Mouse (Mus musculus) MEL (cell line): ENCODE results near the gene Agrn.

Experiments used
- CHD2 ChIP-seq: IDR thresholded peaks from 2 replicates; pipeline ENCODE4 v1.6.1; 2011; ENCODE audit warnings: low read length, improper control_type of control experiment
- CTCF ChIP-seq, 3 experiments: IDR thresholded peaks in 2 of 3; conservative IDR thresholded peaks in 1 of 3; 2 replicates each; pipeline ENCODE4 v1.5.1; 2011 to 2012; ENCODE audit warnings: low read length in 3 of 3, low read depth in 2 of 3, mild to moderate bottlenecking in 2 of 3, improper control_type of control experiment in 1 of 3, inconsistent platforms in 1 of 3, mixed read lengths in 1 of 3, moderate library complexity in 1 of 3; ENCODE audit not compliant: control insufficient read depth in 1 of 3, insufficient read depth in 1 of 3, poor library complexity in 1 of 3, severe bottlenecking in 1 of 3
- E2F4 ChIP-seq: IDR thresholded peaks from 2 replicates; pipeline ENCODE4 v1.6.1; 2011; ENCODE audit warnings: low read depth, low read length, improper control_type of control experiment, borderline replicate concordance
- EP300 ChIP-seq, 2 experiments: IDR thresholded peaks; 2 replicates each; pipeline ENCODE4 v1.6.1; 2011; ENCODE audit warnings: improper control_type of control experiment in 2 of 2, low read length in 2 of 2, low read depth in 1 of 2, mild to moderate bottlenecking in 1 of 2
- GABPA ChIP-seq: IDR thresholded peaks from 2 replicates; pipeline ENCODE4 v1.6.1; 2012; ENCODE audit warnings: low read depth, mild to moderate bottlenecking, inconsistent platforms, low read length, improper control_type of control experiment, moderate library complexity
- MXI1 ChIP-seq: IDR thresholded peaks from 2 replicates; pipeline ENCODE4 v1.6.1; 2011; ENCODE audit warnings: mild to moderate bottlenecking, low read depth, low read length, improper control_type of control experiment
- TBP ChIP-seq: IDR thresholded peaks from 2 replicates; pipeline ENCODE4 v1.8.0; 2011; ENCODE audit warnings: low read depth, low read length, improper control_type of control experiment

GRCm38 (mm10) chr4:156224276-156224675 is 27.0 kb upstream of the Agrn start:
- TF ChIP-seq CTCF (IDR thresholded peaks at IDR 0.05 in 2 of 3, conservative IDR thresholded peaks at IDR 0.05 in 1 of 3; ENCODE audit: control insufficient read depth in 1 of 3, insufficient read depth in 1 of 3, low read depth in 2 of 3, low read length in 3 of 3, poor library complexity in 1 of 3, severe bottlenecking in 1 of 3): no peak
- TF ChIP-seq TBP: no peak
- TF ChIP-seq EP300 (IDR thresholded peaks at IDR 0.05; ENCODE audit: low read depth in 1 of 2, low read length in 2 of 2): no peak
- TF ChIP-seq GABPA: no peak
- TF ChIP-seq CHD2: no peak
- TF ChIP-seq MXI1: no peak
- no peak for TF ChIP-seq E2F4
